Mouse (Mus musculus) gastrocnemius, postnatal 14 days (tissue): ENCODE data around the gene Gm21987. TPM values are rescaled to one million over a fixed set of nuclear protein-coding genes. Genes with fewer than 3 reads are reported as not detected.

Source experiments
- DNase-seq: peaks from one replicate; pipeline ENCODE4 v3.0.0; 2021; ENCODE audit warnings: mixed read lengths
- intact Hi-C: fragments of 180-260 bp; cut with DNase I; formaldehyde crosslinking; loops from one replicate; pipeline ENCODE4 v1.15.1; 2025; ENCODE audit warnings: low total_unique reads
- total RNA-seq, 2 experiments: library from RNA; stranded (reverse); gene quantifications; 2 replicates each; pipeline ENCODE4 v1.2.3; 2021

Gene Gm21987
- total RNA-seq, 2 experiments from 2014 or later = not detected

- no peak for DNase-seq
- intact Hi-C loops = no loop called here
Measured at GRCm38 (mm10) chr16:38385700-38386099, 38.9 kb downstream of the Gm21987 start.

- no peak for DNase-seq
- intact Hi-C loops = no loop called here
Measured at GRCm38 (mm10) chr16:38387389-38387788, 40.5 kb downstream of the Gm21987 start.

DNA sequence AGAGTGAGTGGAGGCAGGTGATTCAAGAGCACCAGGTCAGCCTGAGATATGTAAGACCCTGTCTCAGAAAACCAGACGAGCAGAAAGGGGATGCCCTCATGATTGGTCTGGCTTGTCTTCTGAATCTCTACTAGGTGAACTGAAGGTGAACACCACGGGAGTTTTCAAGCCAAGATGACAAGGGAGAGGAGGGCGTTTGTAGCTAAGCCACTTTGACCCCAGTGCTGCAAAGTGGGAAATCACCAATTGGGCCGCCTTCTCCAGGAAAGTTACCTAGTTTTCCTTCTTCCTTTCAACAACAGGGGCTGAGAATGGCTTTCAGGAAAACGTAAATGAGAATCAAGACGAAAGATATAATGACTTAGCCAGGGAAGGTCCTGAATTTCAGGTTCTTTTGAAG is 41.9 kb downstream of the Gm21987 start:
- intact Hi-C loops = no loop called here
- DNase-seq = no peak

DNA sequence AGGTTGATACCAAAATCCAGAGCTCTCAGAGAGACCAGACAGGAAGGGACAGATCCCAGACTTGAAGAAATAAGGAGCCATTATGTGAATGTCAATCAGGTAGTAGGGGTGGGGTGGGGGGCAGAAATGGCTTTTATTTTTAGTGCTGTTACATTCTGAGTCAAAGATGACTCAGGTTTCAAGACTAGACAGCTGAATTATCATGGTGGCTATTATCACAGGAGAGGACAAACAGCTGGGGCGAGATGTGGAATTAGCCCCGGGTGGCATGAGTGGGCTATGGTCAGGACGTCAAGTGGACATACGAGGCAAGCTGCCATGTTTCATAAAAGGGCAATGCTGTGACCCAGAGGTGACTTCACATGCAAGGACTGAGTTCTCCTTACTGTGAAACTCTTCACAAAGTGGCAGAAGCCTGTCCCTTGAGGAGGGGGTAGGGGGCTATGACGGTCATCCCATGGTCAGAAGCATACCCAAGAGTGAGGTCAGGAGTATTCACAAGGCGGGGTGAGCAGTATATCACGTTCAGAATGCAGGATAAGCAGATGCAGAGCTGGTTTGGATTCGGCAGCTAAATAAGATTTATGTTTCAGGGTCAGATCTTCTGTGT is 42.5 kb downstream of the Gm21987 start:
- intact Hi-C loops = no loop called here

GRCm38 (mm10) chr16:38390322-38390721 is 43.5 kb downstream of the Gm21987 start:
- intact Hi-C loops = no loop called here
- no peak for DNase-seq

More for the DNA sequence above, 42.5 kb downstream of the Gm21987 start:
- no peak for DNase-seq

- peak; percentile 74 for DNase-seq
- intact Hi-C loops = no loop called here
Measured at GRCm38 (mm10) chr16:38392126-38392894, 45.5 kb downstream of the Gm21987 start.

DNA sequence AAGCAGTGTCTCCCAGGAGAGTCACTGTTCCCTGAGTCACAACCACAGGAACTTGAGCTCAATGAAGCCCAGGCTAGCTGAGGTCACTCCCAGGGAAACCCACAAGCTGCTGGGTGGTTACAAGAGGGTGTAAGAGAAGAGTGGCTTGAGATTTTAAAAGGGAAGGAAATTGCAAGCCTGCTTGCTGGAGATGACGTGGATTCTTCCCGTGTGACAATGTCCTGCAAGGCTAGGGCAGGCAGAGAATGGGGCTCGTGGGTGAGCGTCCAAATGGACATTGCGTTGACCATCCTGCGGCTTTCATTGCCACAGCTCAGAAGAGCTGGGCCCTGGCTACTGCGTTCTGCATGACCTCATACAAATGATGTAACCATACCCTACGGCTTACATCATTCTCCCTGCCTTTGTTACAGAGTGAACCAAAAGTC is 47.4 kb downstream of the Gm21987 start:
- no peak for DNase-seq
- intact Hi-C loops = no loop called here

- intact Hi-C loops = no loop called here
- DNase-seq = no peak
Measured at GRCm38 (mm10) chr16:38395060-38395730, 48.4 kb downstream of the Gm21987 start.

DNA sequence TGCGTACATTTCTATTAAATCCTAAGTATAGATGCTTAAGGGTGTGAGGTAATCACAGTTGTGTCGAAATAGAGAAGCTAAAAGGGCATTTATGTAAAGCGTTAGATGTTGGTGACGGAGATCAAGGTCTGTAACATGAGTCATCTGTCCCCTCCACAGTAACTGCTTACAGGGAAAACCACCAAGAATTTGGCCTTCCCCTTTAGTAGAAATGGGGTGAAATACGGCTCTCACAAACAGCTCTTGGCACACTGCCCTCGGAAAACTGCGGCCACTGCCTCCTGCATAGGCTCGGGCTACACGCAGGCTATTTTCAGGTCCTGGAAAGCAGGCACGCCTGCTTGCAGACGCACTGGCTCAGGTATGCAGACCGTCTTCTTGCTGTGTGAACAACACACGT is 49.3 kb downstream of the Gm21987 start:
- intact Hi-C loops = no loop called here
- DNase-seq = peak; percentile 64

- DNase-seq = no peak
- intact Hi-C loops = no loop called here
Measured at GRCm38 (mm10) chr16:38398266-38398665, 51.4 kb downstream of the Gm21987 start.

- DNase-seq = no peak
- intact Hi-C loops = no loop called here
Measured at GRCm38 (mm10) chr16:38399076-38399475, 52.2 kb downstream of the Gm21987 start.

GRCm38 (mm10) chr16:38399531-38400231 is 52.8 kb downstream of the Gm21987 start:
- intact Hi-C loops = loop anchor here (5.0 kb wide), 1 partner anchor 48 kb away; no protein-coding TSS in a partner anchor
- peak; percentile 67 for DNase-seq

DNA sequence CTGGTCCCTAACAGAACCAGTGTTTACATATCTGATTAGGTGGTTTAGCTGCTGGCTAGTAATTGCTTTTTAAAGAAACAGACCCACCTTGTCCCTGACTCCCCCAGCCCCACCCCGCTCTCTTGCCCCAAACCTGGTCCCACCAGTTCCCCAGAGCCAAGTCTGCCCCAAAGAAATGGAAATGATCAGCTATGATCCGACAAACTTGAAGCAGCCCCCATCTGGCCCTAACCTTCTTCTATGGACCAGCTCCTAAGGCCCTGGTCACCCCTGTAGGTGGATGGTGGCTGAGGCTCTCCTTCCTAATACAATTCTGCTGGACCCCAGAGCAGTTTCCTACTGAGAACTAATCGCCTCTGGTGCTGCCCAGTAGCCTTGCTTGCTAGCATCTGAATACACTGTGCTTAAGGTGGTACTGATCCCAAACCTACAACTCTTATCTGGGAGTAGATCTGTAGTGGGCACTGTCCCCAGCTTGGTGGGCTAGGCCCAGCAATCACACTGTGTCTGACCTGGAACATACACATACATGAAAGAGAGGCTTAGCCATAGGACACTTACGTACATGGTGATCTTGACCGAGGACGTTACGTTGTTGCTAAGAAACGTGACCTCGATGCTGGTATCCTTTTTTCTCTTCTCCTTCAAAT is 53.6 kb downstream of the Gm21987 start:
- DNase-seq = no peak
- intact Hi-C loops = loop anchor here (5.0 kb wide), 1 partner anchor 47 kb away; no protein-coding TSS in a partner anchor

- intact Hi-C loops = loop anchor here (5.0 kb wide), 1 partner anchor 46 kb away; no protein-coding TSS in a partner anchor
- DNase-seq = no peak
Measured at GRCm38 (mm10) chr16:38401468-38401867, 54.6 kb downstream of the Gm21987 start.

DNA sequence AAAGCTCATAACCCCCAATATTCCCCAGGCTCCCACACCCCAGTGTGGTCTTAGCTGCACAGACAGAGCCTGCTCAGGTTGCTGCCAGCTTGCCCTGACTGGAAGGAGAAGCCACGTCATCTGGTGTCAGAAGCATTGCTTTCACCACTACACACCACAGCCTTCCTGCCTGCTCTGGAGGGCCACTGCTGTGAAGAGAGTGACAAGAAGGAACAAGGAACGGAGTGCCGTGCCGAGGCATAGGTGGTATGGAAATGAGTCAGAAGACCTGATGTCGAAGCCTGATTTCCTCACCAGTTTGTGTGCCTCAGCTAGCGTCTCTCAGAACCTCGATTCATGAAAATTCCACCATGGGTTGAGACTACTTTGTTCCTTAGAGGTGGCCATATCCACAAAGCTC is 56.8 kb downstream of the Gm21987 start:
- intact Hi-C loops = loop anchor here (5.0 kb wide), 1 partner anchor 44 kb away; no protein-coding TSS in a partner anchor
- DNase-seq = no peak

DNA sequence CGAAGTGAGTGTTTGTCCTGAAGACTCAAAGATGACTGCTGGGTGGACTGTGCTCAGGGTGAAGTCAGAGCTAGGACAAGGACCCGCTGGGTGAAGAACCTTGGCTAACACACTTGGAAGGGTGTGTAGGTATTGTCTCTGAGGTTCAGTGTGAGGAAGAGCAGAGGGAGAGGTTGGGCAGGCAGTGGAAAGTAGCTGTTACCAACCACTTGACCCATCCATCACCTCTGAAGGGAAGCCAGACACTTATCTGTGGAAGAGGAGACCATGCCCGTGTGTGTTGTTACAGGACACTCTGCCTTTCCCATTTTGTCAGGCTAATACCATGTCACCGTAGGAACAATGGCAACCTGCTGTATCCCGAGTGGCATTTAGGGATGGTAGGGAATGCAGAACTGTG is 59.5 kb downstream of the Gm21987 start:
- no peak for DNase-seq
- intact Hi-C loops = no loop called here

GRCm38 (mm10) chr16:38406708-38407107 is 59.9 kb downstream of the Gm21987 start:
- intact Hi-C loops = no loop called here

GRCm38 (mm10) chr16:38407584-38407983 is 60.7 kb downstream of the Gm21987 start:
- DNase-seq = no peak
- intact Hi-C loops = no loop called here

More at GRCm38 (mm10) chr16:38406708-38407107, 59.9 kb downstream of the Gm21987 start:
- no peak for DNase-seq

DNA sequence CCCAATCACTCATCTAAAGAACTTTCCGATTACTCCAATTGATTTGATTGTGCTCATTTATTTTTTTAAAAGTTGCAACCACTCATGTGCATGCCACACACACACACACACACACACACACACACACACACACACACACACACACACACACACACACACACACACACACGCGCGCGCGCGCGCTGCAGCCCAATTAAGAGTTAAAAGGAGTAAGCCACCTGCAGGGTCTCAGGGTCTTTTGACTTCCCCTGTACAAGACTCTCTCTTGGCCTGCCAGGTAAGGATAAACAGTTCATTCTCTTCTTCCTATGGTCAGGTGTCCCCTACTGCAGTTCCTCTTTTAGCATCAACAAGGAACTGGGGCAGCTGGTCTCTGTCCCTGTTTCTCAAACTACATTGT is 61.6 kb downstream of the Gm21987 start:
- intact Hi-C loops = no loop called here
- DNase-seq = no peak
